Mouse (Mus musculus) macrophage (primary cell): ENCODE results near the gene Gm37240. TPM values are rescaled to one million over a fixed set of nuclear protein-coding genes. Genes with fewer than 3 reads are reported as not detected.

Experiments
- H3K27ac ChIP-seq: fragments of 350-480 bp; formaldehyde crosslinking; 2 replicates; pipeline ENCODE4 v1.9.0; 2021
- H3K36me3 ChIP-seq: fragments of 350-480 bp; formaldehyde crosslinking; 2 replicates; pipeline ENCODE4 v1.9.0; 2021; ENCODE audit errors: inconsistent target
- H3K4me3 ChIP-seq: fragments of 350-480 bp; formaldehyde crosslinking; 2 replicates; pipeline ENCODE4 v1.9.0; 2021; ENCODE audit errors: inconsistent target
- H3K79me2 ChIP-seq: fragments of 350-480 bp; formaldehyde crosslinking; 2 replicates; pipeline ENCODE4 v1.9.0; 2021; ENCODE audit errors: inconsistent target
- WGBS: methylation state at CpG from one replicate; pipeline ENCODE4 v1.1.7; 2026; ENCODE audit warnings: inconsistent platforms; ENCODE audit not compliant: missing documents; 5-methylcytosine and 5-hydroxymethylcytosine counted together
- polyA plus RNA-seq: library from polyadenylated mRNA; stranded (reverse); fragments of 250-400 nt; gene quantifications from 3 replicates; pipeline ENCODE4 v1.2.4, GENCODE M21; 2018; ENCODE audit warnings: inconsistent platforms

Gm37240 gene
- polyA plus RNA-seq, 1 experiment from 2014 or later: not detected

DNA sequence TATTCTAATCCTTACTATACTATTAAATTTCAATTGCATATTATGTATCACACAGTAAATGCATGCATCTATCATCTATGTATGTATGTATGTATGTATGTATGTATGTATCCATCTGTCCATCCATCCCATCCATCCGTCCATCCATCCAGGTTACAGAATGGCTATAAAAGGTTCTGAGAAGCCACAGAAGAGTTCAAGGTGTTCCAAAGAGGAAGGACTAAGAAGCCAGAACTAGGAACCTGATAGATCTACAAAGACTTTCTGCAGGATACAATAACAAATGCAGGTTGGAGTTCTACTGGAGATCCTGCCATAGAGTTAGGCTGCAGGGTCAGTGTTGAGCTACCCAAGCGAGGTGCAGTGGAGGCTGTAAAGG is 1201.0 kb downstream of the Gm37240 start:
- Histone ChIP-seq H3K4me3 (no peak overlapping the region), H3K36me3 (peaks cover under 1% of the 10 kb centered on the region; the same call in 1 of the 2 replicates), H3K79me2 (peaks cover 20% of the 10 kb centered on the region; the same call in 1 of the 2 replicates), H3K27ac (peak overlapping the region; percentile 75)
- 91% methylated on average over 2 of the region's 2 CpGs for WGBS

DNA sequence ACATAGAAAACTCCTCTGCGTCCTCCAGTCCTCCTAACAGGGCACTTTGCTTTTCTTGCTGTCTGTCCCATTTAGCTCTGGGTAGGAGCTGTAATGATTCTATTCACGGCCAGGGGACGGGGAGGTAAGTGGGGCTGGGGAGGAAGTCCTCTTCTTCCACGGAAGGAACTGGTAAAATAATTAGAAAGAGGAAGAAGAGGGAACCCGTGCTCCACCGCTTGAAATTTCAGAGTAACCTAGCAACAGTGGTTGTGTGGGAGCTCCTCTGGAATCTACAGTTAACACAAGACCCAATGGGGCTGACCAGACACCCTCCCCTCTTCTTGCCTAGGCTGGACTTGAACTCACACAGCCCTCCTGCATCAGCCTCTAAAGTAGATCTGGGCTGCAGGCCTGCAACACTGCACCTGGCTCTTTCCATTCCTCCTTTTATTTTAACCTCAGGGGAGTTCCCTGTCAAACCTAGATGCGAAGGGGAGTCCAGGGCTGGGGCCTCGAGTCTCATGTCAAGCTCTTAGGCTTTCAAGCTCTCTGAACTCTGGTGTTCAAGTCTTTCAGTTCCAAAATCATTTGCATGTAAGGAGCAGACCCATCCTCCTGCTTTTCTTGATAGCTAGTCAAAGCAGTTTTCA is 1201.5 kb downstream of the Gm37240 start:
- 19% methylated on average over 8 of the region's 8 CpGs for WGBS
- Histone ChIP-seq H3K27ac (peak overlapping the region; percentile 75), H3K36me3 (no peaks in the 10 kb centered on the region; the same call in 1 of the 2 replicates), H3K79me2 (peaks cover 25% of the 10 kb centered on the region; the same call in 1 of the 2 replicates), H3K4me3 (no peak overlapping the region)

DNA sequence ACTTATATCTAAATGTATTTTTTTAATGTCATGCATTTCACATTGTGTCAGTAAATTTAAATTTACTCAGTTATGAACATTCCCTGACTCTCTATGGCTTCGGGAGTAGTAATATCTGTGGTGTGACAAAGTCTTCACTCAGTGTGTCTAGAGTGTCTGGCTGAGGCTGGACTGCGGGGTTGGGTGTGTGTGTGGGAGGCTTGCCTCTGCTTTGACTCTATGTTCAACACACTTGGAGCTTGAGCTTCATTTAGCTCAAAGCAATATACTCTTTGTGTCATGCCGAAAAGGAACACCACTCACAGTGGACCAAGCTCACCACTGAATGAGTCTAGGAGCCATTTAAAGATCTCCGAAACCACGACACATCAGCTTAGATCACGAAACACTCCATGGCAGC is 1203.5 kb downstream of the Gm37240 start:
- no peak overlapping the region for H3K4me3 ChIP-seq
- no peaks in the 10 kb centered on the region; the same call in 1 of the 2 replicates for H3K36me3 ChIP-seq
- peaks cover 38% of the 10 kb centered on the region; the same call in 1 of the 2 replicates for H3K79me2 ChIP-seq
- 95% methylated on average over 6 of the region's 6 CpGs for WGBS
- no peak overlapping the region for H3K27ac ChIP-seq

DNA sequence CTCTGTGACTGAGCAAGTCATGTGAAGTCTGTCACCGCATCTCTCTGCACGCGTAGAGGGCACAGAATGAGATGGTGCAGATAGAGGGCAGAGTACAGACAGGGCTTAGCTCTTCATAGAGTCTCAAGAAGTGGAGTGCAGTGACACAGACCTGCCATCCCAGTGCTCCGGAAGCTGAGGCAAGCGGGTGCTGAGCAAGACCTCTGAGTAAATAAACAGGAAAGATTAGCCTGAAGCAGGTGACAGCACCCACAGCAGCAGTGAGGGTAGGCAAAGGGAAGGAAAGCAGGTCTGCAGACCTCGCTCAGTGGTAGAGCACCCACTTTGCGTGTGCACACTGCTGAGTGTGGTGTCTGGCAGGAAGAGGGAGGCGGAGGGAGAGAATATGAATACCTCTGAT is 1205.6 kb downstream of the Gm37240 start:
- Histone ChIP-seq H3K4me3 (no peak overlapping the region), H3K79me2 (peaks cover 43% of the 10 kb centered on the region; the same call in 1 of the 2 replicates), H3K27ac (peak overlapping the region; percentile 19), H3K36me3 (no peaks in the 10 kb centered on the region; the same call in 1 of the 2 replicates)
- 79% methylated on average over 8 of the region's 8 CpGs for WGBS

DNA sequence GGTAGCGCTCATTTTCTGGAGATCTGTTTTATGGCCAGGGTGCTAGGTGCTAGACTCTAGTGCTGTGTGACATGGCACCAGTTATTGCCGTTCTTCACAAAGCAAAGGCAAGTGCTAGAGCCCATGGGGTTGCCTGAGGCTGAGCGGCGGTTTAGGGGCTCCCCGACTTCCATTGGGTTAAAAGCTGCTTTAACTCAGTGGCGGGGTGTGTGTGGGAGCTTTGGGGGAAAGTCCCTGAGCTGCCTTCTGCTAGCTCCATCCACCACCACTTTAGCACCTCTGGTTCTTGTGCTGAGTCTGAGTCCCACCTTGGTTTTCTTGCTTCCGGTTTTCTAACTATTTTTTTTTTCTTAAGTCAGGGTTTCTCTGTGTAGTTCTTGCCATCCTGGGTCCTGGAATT is 1207.3 kb downstream of the Gm37240 start:
- 87% methylated on average over 7 of the region's 7 CpGs for WGBS
- Histone ChIP-seq H3K36me3 (no peaks in the 10 kb centered on the region; the same call in 1 of the 2 replicates), H3K27ac (peak overlapping the region; percentile 86), H3K4me3 (no peak overlapping the region), H3K79me2 (peaks cover 53% of the 10 kb centered on the region; the same call in 1 of the 2 replicates)

DNA sequence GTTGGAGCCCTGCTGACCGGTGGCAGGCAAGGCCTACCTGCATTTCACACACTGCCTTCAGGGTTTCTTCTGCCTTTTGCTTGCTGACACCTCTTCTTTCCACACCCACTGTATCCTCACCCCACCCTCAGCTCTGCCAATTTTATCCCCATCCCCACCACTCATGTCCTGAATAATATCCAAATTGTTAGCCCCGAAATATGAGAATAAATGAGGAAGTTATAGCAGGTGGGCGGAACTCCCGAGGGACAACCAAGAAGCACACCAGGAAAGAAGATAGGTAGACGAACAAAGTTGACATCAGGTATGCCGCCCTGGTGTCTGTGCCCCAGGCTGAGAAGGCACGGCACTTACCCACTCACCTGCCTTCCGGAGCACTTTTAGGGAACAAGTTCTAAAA is 1207.8 kb downstream of the Gm37240 start:
- peak overlapping the region; percentile 86 for H3K27ac ChIP-seq
- 71% methylated on average over 7 of the region's 8 CpGs for WGBS
- no peak overlapping the region for H3K4me3 ChIP-seq
- H3K79me2 ChIP-seq: peaks cover 53% of the 10 kb centered on the region; the same call in 1 of the 2 replicates
- no peaks in the 10 kb centered on the region; the same call in 1 of the 2 replicates for H3K36me3 ChIP-seq

DNA sequence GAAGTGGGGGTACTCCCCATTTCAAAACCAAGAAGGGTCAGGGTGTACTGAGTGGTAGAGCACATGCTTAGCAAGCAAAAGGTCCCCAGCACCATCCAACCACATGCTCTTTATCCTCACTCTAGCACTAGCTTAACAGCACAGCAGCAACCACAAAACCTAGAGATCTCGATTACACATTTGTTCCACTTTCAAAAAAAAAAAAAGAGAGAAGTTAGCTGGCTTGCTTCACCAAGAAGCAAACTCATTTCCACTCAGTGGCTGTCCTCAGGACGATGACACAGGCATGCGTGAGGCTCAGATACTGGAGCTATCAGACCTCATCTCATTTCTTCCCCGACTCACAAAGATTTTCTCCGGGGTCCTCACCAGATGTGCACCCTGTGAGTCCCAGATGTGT is 1208.4 kb downstream of the Gm37240 start:
- Histone ChIP-seq H3K27ac (peak overlapping the region; percentile 86), H3K79me2 (peaks cover 58% of the 10 kb centered on the region; the same call in 1 of the 2 replicates), H3K36me3 (no peaks in the 10 kb centered on the region), H3K4me3 (no peak overlapping the region)
- 3% methylated on average over 5 of the region's 5 CpGs for WGBS

DNA sequence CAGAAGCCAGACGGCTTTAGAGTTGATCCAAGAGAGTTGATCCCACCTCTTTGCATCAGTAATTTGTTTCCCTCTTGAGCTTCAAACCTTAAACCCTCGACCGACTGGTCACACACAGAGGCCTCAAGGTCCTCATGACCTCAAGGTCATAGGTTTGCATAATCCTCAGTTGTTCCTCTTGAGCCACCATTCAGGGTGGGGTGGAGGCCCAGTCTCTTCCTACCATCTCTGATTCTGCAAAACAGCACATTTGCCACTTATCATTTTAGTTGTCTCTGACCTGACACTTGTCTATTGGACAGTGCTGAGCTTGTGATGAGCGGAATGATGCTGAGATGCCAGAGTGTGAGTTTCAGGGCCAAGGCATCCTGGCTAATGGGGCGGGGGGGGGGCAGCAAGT is 1211.6 kb downstream of the Gm37240 start:
- Histone ChIP-seq H3K79me2 (peaks cover 64% of the 10 kb centered on the region), H3K36me3 (no peaks in the 10 kb centered on the region), H3K27ac (peak overlapping the region; percentile 66), H3K4me3 (no peak overlapping the region)
- WGBS: 66% methylated on average over 5 of the region's 5 CpGs

DNA sequence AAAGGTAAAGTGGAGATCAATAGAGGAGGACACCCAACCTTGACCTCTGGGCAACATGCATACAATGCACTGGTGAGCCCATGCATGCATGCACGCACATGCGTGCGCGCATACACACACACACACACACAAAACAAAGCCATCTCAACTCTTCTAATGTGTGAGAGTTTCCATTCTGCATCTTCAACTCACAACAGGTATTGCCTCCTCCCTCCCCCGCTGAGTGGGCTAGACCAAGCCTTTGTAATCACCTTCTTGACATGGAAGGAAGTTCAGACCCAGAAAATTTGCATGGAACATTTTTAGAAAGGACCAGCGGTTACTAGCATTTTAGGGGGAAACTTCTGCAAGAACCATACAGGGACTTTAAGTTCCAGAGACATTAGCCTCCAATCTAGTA is 1213.8 kb downstream of the Gm37240 start:
- Histone ChIP-seq H3K27ac (no peak overlapping the region), H3K79me2 (peaks cover 74% of the 10 kb centered on the region), H3K4me3 (no peak overlapping the region), H3K36me3 (no peaks in the 10 kb centered on the region)
- 75% methylated on average over 6 of the region's 6 CpGs for whole genome bisulfite sequencing

DNA sequence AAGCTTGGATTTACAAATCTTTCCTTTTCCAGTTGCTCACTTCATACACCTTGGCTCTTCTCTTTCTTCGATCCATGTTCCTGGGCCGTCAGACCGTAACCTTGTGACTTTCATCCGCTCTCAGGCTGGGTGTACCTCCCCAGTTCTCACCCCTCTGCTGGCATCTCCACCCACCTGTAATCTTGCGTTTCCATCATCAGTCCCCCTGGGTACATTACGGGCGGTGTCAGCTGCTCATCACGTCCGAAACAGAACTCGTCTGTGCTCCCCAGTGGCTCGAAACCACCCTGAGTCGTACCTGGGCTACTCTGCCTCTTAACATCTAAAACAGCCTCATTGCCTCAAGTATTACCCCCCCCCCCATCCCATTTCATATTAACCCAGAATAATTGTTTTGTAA is 1215.2 kb downstream of the Gm37240 start:
- no peaks in the 10 kb centered on the region for H3K36me3 ChIP-seq
- H3K79me2 ChIP-seq: peaks cover 87% of the 10 kb centered on the region
- no peak overlapping the region for H3K27ac ChIP-seq
- WGBS: 98% methylated on average over 12 of the region's 12 CpGs
- H3K4me3 ChIP-seq: no peak overlapping the region

DNA sequence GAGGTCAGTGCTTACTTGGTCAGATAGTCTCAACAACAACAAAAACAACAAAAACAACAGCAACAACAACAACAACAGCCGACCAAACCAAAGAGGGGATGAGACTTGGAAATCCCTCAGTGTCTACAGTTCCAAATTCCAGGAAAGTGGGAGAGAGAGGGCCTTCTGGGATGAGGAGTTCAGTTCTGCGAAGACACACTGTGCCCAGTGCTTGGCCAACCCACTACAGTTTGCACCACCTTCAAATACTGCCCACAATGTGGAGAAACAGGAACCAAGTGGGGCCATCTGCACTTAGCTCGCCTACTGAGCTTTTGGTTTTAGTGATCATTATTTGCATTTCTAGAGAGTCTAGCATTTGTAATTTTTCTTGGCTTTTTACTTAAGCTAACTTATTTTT is 1218.4 kb downstream of the Gm37240 start:
- 38% methylated on average over 3 of the region's 3 CpGs for WGBS
- Histone ChIP-seq H3K36me3 (no peaks in the 10 kb centered on the region), H3K27ac (peak overlapping the region; percentile 84), H3K4me3 (no peak overlapping the region), H3K79me2 (peaks cover 83% of the 10 kb centered on the region)

DNA sequence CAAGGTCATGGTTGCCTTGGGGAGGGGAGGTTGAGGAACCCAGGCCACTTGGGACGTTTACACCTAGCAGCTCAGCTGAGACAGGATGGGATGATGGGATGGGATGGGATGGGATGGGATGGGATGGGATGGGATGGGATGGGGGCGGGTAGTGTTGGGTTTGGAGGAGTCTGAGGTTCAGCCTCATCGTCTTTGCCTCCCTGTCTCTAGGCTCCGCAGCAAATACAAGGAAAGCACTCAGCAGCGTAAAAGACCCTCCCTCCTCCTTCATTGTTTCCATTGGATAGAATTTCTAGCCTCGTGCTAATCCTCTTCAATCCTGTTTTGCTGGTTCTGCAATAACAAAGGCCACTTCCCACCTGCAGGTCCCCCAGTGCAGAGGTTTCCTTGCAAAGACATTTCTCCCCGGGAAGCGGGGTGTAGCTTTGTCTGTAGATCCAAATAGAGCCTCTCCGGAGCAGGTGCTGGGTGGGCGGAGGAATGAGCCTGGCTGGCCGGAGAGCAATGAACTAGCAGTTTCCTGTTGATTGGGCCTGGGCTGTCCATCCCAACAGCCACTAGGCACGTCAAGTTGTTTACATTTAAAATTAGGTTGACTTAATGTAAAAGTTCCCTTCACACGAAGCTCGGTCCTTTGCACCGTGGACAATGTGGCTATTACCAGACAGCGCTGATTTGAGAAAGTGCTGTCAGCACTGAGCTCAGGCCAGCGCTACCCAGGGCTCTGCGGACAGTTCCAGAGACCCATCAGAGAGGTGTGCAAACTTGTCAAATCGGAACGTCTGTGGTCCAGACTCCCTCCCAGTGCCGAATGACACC is 1221.9 kb downstream of the Gm37240 start:
- H3K27ac ChIP-seq: peak overlapping the region; percentile 84
- WGBS: 46% methylated on average over 21 of the region's 21 CpGs
- H3K79me2 ChIP-seq: peaks cover 48% of the 10 kb centered on the region
- H3K4me3 ChIP-seq: peak overlapping the region; percentile 53
- no peaks in the 10 kb centered on the region for H3K36me3 ChIP-seq

DNA sequence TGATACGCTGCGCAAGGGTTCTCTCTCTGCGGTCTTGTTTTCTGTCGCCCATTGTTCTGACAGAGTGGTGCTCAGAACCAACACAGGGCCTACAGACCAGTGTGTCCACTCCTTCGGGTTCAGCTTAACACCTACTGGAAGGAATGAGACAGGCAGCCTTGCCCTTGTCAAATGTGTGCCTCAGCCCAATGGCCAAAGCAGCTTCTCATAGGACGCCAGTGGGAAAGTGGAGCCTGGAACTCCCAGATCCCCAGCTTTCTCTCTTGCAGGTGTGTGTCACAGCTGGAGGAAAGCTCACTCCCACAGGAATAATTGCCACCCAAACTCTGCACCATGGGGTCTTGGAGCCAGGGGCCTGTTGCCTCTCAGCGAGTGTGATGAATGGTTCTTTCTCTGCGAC is 1222.6 kb downstream of the Gm37240 start:
- WGBS: 94% methylated on average over 8 of the region's 8 CpGs
- no peaks in the 10 kb centered on the region for H3K36me3 ChIP-seq

DNA sequence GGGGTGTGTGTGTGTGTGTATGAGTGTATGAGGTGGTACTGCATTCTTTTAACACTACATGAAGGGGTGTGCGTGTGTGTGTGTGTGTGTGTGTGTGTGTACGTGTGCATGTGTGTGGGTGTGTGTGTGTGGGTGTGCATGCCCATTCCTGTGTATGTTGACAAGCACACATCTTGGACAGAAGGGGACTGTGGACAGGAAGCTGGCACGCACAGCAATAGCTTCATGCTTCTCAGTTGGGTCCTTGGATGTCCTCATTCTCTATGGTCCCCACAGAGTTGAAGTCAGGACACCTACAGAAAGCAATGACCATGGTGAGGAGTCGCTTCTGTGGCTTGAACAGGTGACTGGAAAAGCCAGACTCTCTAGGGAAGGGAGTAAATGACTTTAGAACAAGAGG is 1223.5 kb downstream of the Gm37240 start:
- no peak overlapping the region for H3K27ac ChIP-seq
- no peaks in the 10 kb centered on the region for H3K36me3 ChIP-seq
- WGBS: 100% methylated on average over 2 of the region's 4 CpGs
- no peak overlapping the region for H3K4me3 ChIP-seq
- H3K79me2 ChIP-seq: peaks cover 32% of the 10 kb centered on the region

More for the DNA sequence above, 1222.6 kb downstream of the Gm37240 start:
- peaks cover 40% of the 10 kb centered on the region for H3K79me2 ChIP-seq
- no peak overlapping the region for H3K27ac ChIP-seq
- H3K4me3 ChIP-seq: no peak overlapping the region

DNA sequence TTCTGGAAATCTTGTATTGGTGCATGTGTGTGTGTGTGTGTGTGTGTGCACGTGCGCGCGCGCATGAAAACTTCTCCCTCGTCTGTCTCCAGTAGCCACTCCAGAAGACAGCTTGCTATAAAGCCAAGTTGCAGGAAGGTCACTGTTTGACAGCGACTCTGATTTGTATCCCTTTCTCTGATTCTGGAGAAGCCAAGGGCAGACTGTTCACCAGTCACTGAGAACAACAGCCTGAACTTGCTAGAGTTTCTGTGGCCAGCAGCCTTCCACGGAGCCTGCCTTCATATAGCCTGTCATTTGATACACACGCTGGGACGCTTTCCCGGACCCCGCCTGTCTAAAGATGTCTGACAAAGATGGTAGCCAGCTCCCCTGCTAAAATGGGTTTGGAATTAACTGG is 1224.2 kb downstream of the Gm37240 start:
- Histone ChIP-seq H3K79me2 (peaks cover 24% of the 10 kb centered on the region), H3K36me3 (no peaks in the 10 kb centered on the region)
- WGBS: 85% methylated on average over 11 of the region's 12 CpGs

More for the DNA sequence above, 1224.2 kb downstream of the Gm37240 start:
- Histone ChIP-seq H3K4me3 (no peak overlapping the region), H3K27ac (no peak overlapping the region)
